Mouse (Mus musculus) heart, embryonic 14.5 days (tissue): ENCODE measurements around the gene Tecta. TPM values are rescaled to one million over a fixed set of nuclear protein-coding genes. Genes with fewer than 3 reads are reported as not detected.

Source experiments
- ATAC-seq: fragments of 200-750 bp; cut with Nextera tagmentation; 2 replicates; pipeline ENCODE4 v1.8.0; 2017; ENCODE audit warnings: low read depth, moderate TSS enrichment; ENCODE audit not compliant: insufficient number of reproducible peaks, insufficient read depth, low FRiP score
- H3K27ac ChIP-seq, 2 experiments: fragments of 200-500 bp in 1 of 2; fragments of 300-500 bp in 1 of 2; sonication (generic) in 1 of 2; replicated peaks in 1 of 2; 2 replicates each; pipeline ENCODE4 v1.5.1; 2012 to 2014; ENCODE audit warnings: low read depth in 2 of 2, low read length in 2 of 2, control low read depth in 1 of 2, mild to moderate bottlenecking in 1 of 2, mixed read lengths in 1 of 2; ENCODE audit not compliant: control insufficient read depth in 1 of 2, insufficient read depth in 1 of 2
- H3K27me3 ChIP-seq: fragments of 300-500 bp; sonication (generic); 2 replicates; pipeline ENCODE4 v1.6.1; 2014; ENCODE audit warnings: mild to moderate bottlenecking, low read length, control low read depth; ENCODE audit not compliant: control insufficient read depth, insufficient read depth
- H3K36me3 ChIP-seq: fragments of 300-500 bp; sonication (generic); 2 replicates; pipeline ENCODE4 v1.6.1; 2014; ENCODE audit warnings: mild to moderate bottlenecking, control low read depth, low read length, mixed read lengths; ENCODE audit not compliant: control insufficient read depth, insufficient read depth
- H3K4me1 ChIP-seq, 2 experiments: fragments of 200-500 bp in 1 of 2; fragments of 300-500 bp in 1 of 2; sonication (generic) in 1 of 2; 2 replicates each; pipeline ENCODE4 v1.6.1; 2012 to 2014; ENCODE audit warnings: low read length in 2 of 2, control low read depth in 1 of 2, mixed read lengths in 1 of 2; ENCODE audit not compliant: control insufficient read depth in 2 of 2, insufficient read depth in 2 of 2
- H3K4me2 ChIP-seq: fragments of 300-500 bp; sonication (generic); 2 replicates; pipeline ENCODE4 v1.6.1; 2014; ENCODE audit warnings: mild to moderate bottlenecking, low read length
- H3K4me3 ChIP-seq, 2 experiments: fragments of 200-500 bp in 1 of 2; fragments of 300-500 bp in 1 of 2; sonication (generic) in 1 of 2; 2 replicates each; pipeline ENCODE4 v1.5.1; 2012 to 2014; ENCODE audit warnings: low read length in 2 of 2, mild to moderate bottlenecking in 2 of 2, control low read depth in 1 of 2, low read depth in 1 of 2, moderate library complexity in 1 of 2; ENCODE audit not compliant: control insufficient read depth in 1 of 2, insufficient read depth in 1 of 2
- H3K9ac ChIP-seq: fragments of 300-500 bp; sonication (generic); 2 replicates; pipeline ENCODE4 v1.6.1; 2014; ENCODE audit warnings: mild to moderate bottlenecking, low read length
- H3K9me3 ChIP-seq: fragments of 300-500 bp; sonication (generic); 2 replicates; pipeline ENCODE4 v1.6.1; 2016; ENCODE audit warnings: low read length, control low read depth; ENCODE audit not compliant: control insufficient read depth
- WGBS: fragments of 180-500 bp; shearing (Covaris S2); extraction: QIAGEN DNeasy Blood & Tissue Kit; methylation state at CpG from one replicate; pipeline ENCODE4 v1.1.7; 2014; 5-methylcytosine and 5-hydroxymethylcytosine counted together
- polyA plus RNA-seq: library from polyadenylated mRNA; unstranded; fragments of >200 nt; fragmentation: Nextera tagmentation; extraction: Ambion mirVana; gene quantifications from 2 replicates; pipeline ENCODE4 v1.2.1, GENCODE M21; 2014

The Tecta gene
- polyA plus RNA-seq, 1 experiment from 2014 or later: not detected

DNA sequence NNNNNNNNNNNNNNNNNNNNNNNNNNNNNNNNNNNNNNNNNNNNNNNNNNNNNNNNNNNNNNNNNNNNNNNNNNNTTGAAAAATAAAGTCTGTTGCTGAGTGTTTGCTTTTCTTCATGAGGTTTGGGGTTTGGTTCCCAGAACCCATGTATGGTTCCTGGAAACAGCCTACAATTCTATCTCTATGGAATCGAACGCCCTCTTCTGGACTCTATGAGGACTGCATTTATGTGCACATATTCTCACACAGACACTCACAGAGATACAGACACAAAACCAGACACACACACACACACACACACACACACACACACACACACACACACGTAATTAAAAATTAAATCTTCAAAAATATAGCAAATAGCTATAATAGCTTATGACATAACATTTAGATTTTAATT is 88.4 kb downstream of the Tecta start:
- H3K4me1 ChIP-seq: no peaks in the 10 kb centered on the region
- no peaks in the 10 kb centered on the region for H3K27me3 ChIP-seq
- H3K9me3 ChIP-seq: no peaks in the 10 kb centered on the region
- 81% methylated on average over 3 of the region's 3 CpGs for whole genome bisulfite sequencing
- no peak overlapping the region for H3K4me2 ChIP-seq
- ATAC-seq: no peak
- no peaks in the 10 kb centered on the region for H3K36me3 ChIP-seq
- H3K4me3 ChIP-seq: no peak overlapping the region
- no peak overlapping the region for H3K27ac ChIP-seq
- no peak overlapping the region for H3K9ac ChIP-seq

DNA sequence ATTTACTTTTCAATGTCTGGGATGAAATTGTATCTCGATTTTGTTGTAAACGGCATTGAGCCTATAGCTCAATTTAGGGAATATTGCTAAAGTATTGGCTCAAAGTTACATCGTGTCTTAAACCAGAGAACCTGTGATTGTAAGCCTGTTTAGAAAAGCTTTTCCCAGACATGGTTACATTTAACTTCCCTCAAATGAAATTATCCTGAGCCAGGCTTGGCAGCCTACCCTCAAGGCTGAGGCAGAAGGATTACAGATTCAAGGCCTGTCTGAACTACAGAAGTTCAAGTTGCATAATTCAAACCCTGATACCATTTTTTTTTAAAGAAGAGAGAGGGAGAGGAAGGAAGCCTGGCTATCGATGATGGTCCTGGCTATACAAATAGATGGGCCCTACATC is 95.8 kb downstream of the Tecta start:
- ATAC-seq: no peak
- WGBS: 85% methylated on average over 4 of the region's 4 CpGs
- Histone ChIP-seq H3K4me1 (no peaks in the 10 kb centered on the region), H3K27me3 (0 out of 2 replicates have a peak, but pooled peaks cover 4% of the 10 kb centered on the region), H3K9me3 (no peaks in the 10 kb centered on the region), H3K9ac (no peak overlapping the region), H3K27ac (no peak overlapping the region), H3K4me2 (no peak overlapping the region), H3K36me3 (no peaks in the 10 kb centered on the region), H3K4me3 (no peak overlapping the region)

DNA sequence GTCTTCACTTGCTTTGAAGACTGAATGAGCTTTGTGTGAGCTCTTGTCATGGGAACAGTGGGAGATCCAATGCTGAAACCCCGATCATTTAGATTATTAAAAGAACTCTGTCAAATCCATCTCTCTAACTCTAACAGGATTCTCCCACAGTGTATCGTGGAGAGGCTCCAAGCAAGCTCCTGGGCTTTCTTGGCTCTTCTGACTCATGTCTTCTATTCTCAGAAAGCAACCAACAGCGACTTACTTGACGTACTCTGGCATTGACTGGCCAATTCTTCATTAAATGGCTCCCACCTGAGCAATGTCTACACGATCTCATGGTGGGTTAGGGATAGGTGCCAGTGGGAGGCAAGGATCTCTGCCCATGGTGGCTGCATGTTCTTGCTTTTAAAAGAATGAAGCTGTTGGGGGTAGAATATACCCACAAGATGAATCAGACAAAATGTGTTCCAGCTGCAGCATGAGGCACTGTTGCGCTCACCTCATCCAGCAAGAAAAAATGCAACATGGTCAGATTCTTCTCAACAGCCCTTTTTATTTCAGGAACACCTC is 98.6 kb downstream of the Tecta start:
- Histone ChIP-seq H3K4me3 (no peak overlapping the region), H3K27me3 (0 out of 2 replicates have a peak, but pooled peaks cover 4% of the 10 kb centered on the region), H3K36me3 (no peaks in the 10 kb centered on the region), H3K4me1 (no peaks in the 10 kb centered on the region), H3K4me2 (no peak overlapping the region), H3K9me3 (no peaks in the 10 kb centered on the region), H3K9ac (no peak overlapping the region), H3K27ac (no peak overlapping the region)
- 70% methylated on average over 6 of the region's 6 CpGs for WGBS
- ATAC-seq: no peak

DNA sequence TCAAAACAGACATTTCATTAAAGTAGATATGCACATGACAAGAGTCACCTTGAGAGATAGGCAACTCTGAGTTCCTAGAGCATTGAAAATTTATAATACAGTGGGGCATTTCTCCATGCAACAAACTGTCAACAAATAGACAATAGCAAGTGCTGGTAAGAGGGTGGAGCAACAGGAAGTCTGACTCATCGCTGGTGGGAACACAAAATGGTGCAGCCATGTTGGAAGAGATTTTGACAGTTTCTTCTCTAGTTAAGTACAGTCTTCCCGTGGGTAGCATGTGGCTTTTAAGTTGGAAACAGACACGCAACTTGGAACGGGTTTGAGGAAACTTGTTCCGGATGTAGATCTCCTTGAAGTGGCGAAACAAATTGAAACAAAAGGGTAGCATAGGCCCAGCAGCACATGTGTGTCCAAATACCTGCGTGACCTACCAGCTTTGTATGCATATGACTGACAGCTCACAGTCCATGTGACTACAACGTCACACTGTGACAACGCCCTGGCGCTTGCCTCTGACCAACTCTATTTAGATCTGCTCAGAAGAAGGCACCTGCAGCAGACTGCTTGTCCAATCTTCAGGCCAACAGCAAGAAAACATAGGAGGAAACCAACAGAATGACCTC is 103.3 kb downstream of the Tecta start:
- no peaks in the 10 kb centered on the region for H3K27me3 ChIP-seq
- no peaks in the 10 kb centered on the region for H3K4me1 ChIP-seq
- WGBS: 83% methylated on average over 10 of the region's 10 CpGs
- no peak overlapping the region for H3K4me2 ChIP-seq
- no peak overlapping the region for H3K27ac ChIP-seq
- no peaks in the 10 kb centered on the region for H3K9me3 ChIP-seq
- no peaks in the 10 kb centered on the region for H3K36me3 ChIP-seq
- no peak overlapping the region for H3K4me3 ChIP-seq
- ATAC-seq: no peak
- H3K9ac ChIP-seq: no peak overlapping the region

DNA sequence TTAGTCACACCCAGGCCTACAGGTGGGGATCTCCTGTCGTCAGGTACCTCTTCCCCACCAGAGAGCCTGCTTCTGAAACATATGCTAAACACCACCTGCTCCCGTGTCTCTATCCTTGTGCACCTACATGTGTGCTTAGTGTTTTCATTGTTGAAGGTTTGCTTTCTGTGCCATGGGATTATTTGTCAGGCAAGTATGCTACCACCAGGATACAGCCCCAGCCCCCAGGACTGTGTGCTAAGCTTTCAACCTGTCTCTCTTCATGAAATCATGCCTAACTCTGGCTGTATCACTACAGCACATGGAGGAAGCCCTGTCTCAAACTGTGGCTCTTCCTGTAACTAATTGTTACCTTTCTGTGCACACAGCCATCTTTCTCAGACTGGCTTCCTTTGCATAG is 105.6 kb downstream of the Tecta start:
- H3K9ac ChIP-seq: no peak overlapping the region
- no peak overlapping the region for H3K27ac ChIP-seq
- no peaks in the 10 kb centered on the region for H3K9me3 ChIP-seq
- no peak for ATAC-seq
- no peak overlapping the region for H3K4me2 ChIP-seq
- WGBS: 57% methylated on average over 2 of the region's 2 CpGs
- H3K4me1 ChIP-seq: no peaks in the 10 kb centered on the region
- no peak overlapping the region for H3K4me3 ChIP-seq
- H3K27me3 ChIP-seq: no peaks in the 10 kb centered on the region
- no peaks in the 10 kb centered on the region for H3K36me3 ChIP-seq

DNA sequence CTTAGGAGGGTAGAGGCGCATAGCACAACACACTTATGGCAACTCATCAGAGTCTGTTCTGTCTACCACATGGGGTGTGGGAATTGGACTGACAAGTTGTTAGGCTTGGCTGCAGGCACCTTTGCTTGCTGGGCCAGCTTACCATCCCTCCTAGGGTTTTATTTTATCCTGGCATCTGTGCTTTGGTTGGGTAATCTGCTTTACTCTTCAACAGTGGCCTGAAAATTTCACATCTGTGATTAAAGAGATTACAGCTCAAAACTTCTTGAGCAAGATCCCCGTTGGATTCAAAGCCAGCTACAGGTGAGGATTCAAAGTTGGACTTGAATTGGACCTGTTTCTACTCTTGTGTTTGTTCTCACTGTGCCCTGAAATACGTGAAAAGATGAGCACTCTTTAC is 106.1 kb downstream of the Tecta start:
- ATAC-seq: no peak

DNA sequence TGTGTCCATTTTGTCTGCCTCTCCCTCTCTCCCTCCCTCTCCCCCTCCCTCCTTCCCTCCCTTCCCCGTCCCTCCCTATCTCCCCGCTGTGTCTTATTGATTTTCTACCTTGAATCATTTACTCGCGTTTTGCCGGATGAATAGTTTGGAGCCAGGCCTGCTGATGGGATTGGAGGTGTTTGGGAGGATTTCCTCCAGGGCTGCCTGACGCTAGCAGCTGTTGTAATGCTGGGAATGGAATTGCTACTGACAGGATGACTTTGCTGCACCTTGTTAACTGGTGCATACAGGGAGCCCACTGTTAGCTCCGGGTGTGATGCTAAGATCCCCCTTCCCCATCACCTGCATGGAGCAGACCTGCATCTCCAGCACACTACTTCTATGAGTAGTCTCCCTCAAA is 106.7 kb downstream of the Tecta start:
- Histone ChIP-seq H3K4me3 (no peak overlapping the region), H3K36me3 (no peaks in the 10 kb centered on the region), H3K27ac (no peak overlapping the region), H3K9ac (no peak overlapping the region), H3K27me3 (no peaks in the 10 kb centered on the region), H3K9me3 (no peaks in the 10 kb centered on the region), H3K4me2 (no peak overlapping the region), H3K4me1 (no peaks in the 10 kb centered on the region)
- no peak for ATAC-seq
- 66% methylated on average over 7 of the region's 7 CpGs for WGBS

More for the DNA sequence above, 106.1 kb downstream of the Tecta start:
- Histone ChIP-seq H3K4me1 (no peaks in the 10 kb centered on the region), H3K4me3 (no peak overlapping the region), H3K4me2 (no peak overlapping the region), H3K36me3 (no peaks in the 10 kb centered on the region), H3K27me3 (no peaks in the 10 kb centered on the region), H3K9ac (no peak overlapping the region), H3K9me3 (no peaks in the 10 kb centered on the region), H3K27ac (no peak overlapping the region)
- WGBS: 76% methylated on average over 3 of the region's 3 CpGs

DNA sequence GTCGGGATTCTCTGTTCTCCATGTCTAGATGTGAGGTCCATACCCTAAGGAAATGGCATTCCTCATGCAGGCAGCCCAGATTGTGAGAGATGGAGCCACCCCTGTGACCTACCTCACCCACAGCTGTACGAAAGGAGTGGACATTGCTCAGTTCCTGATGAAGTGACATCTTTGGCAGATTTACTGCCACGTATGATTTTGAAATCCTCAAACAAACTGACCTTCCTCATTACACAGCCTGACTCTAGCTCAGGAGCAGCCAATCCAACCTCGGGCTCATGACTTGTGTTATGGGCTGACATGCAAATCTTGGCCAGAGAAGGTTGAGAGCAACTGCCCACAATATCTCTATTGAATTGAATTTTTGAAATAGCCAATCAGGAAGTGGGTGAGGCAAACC is 120.1 kb downstream of the Tecta start:
- 66% methylated on average over 4 of the region's 4 CpGs for WGBS
- Histone ChIP-seq H3K4me2 (no peak overlapping the region), H3K4me1 (0 out of 4 replicates have a peak, but pooled peaks cover 0 to 2% of the 10 kb centered on the region in 2 experiments), H3K4me3 (no peak overlapping the region), H3K9ac (no peak overlapping the region), H3K27ac (no peak overlapping the region), H3K9me3 (no peaks in the 10 kb centered on the region), H3K36me3 (no peaks in the 10 kb centered on the region), H3K27me3 (no peaks in the 10 kb centered on the region)
- ATAC-seq: no peak
